Mouse (Mus musculus) CH12.LX (cell line): ENCODE data around the gene Gh. TPM values are rescaled to one million over a fixed set of nuclear protein-coding genes. Genes with fewer than 3 reads are reported as not detected.

Source experiments
- DNase-seq: peaks from one replicate; pipeline ENCODE4 v3.0.0-alpha.2; 2013; ENCODE audit errors: extremely low read depth
- H3K27ac ChIP-seq: 2 replicates; pipeline ENCODE4 v1.5.1; 2012; ENCODE audit warnings: low read depth, mild to moderate bottlenecking, control low read depth, moderate library complexity; ENCODE audit not compliant: insufficient read depth
- H3K27me3 ChIP-seq: replicated peaks from 2 replicates; pipeline ENCODE3; 2012; ENCODE audit warnings: inconsistent platforms
- H3K36me3 ChIP-seq, 2 experiments: replicated peaks in 1 of 2; 2 replicates each; pipeline versions ENCODE3 to v1.6.1; 2012; ENCODE audit warnings: inconsistent platforms in 1 of 2, low read length in 1 of 2, mild to moderate bottlenecking in 1 of 2, mixed read lengths in 1 of 2, moderate library complexity in 1 of 2; ENCODE audit not compliant: control insufficient read depth in 1 of 2, insufficient read depth in 1 of 2
- H3K4me1 ChIP-seq, 2 experiments: 2 replicates each; pipeline ENCODE4 v1.6.1; 2012; ENCODE audit warnings: inconsistent platforms in 1 of 2, moderate library complexity in 1 of 2; ENCODE audit not compliant: insufficient read depth in 2 of 2, control insufficient read depth in 1 of 2
- H3K4me2 ChIP-seq: 2 replicates; pipeline ENCODE4 v1.6.1; 2012; ENCODE audit warnings: low read depth, mild to moderate bottlenecking, control low read depth; ENCODE audit not compliant: poor library complexity, insufficient read depth, severe bottlenecking
- H3K4me3 ChIP-seq, 3 experiments: fragments of 150-350 bp in 1 of 3; sonication (generic) in 1 of 3; replicated peaks in 1 of 3; 2 replicates each; pipeline versions ENCODE3 to v1.5.1; 2011 to 2012; ENCODE audit warnings: low read depth in 2 of 3, low read length in 2 of 3, mild to moderate bottlenecking in 2 of 3, moderate library complexity in 2 of 3, control low read depth in 1 of 3, improper control_type of control experiment in 1 of 3, inconsistent platforms in 1 of 3, mixed read lengths in 1 of 3; ENCODE audit not compliant: poor library complexity in 1 of 3
- H3K79me2 ChIP-seq: replicated peaks from 2 replicates; pipeline ENCODE4 v1.6.1; 2012; ENCODE audit warnings: mild to moderate bottlenecking, moderate library complexity; ENCODE audit not compliant: control insufficient read depth, poor library complexity, insufficient read depth, severe bottlenecking; ENCODE audit errors: extremely low read depth
- H3K9ac ChIP-seq: 2 replicates; pipeline ENCODE4 v1.6.1; 2012; ENCODE audit warnings: low read depth, mild to moderate bottlenecking, control low read depth, moderate library complexity; ENCODE audit not compliant: insufficient read depth
- H3K9me3 ChIP-seq: replicated peaks from 2 replicates; pipeline ENCODE3; 2012; ENCODE audit warnings: low read length, inconsistent platforms, mixed read lengths
- BHLHE40 ChIP-seq: IDR thresholded peaks from 2 replicates; pipeline ENCODE4 v1.6.1; 2011; ENCODE audit warnings: mild to moderate bottlenecking, low read depth, low read length, improper control_type of control experiment
- CHD2 ChIP-seq: IDR thresholded peaks from 2 replicates; pipeline ENCODE4 v1.6.1; 2011; ENCODE audit warnings: low read length, improper control_type of control experiment
- ELF1 ChIP-seq: IDR thresholded peaks from 2 replicates; pipeline ENCODE4 v1.6.1; 2014; ENCODE audit warnings: low read depth, mild to moderate bottlenecking, inconsistent platforms, low read length, improper control_type of control experiment
- EP300 ChIP-seq: IDR thresholded peaks from 2 replicates; pipeline ENCODE4 v1.6.1; 2011; ENCODE audit warnings: low read length, improper control_type of control experiment
- ETS1 ChIP-seq: conservative IDR thresholded peaks from 2 replicates; pipeline ENCODE4 v1.6.1; 2012; ENCODE audit warnings: low read depth, mild to moderate bottlenecking, inconsistent platforms, low read length, improper control_type of control experiment, moderate library complexity
- JUN ChIP-seq: IDR thresholded peaks from 2 replicates; pipeline ENCODE4 v1.6.1; 2011; ENCODE audit warnings: low read depth, mild to moderate bottlenecking, low read length, improper control_type of control experiment, moderate library complexity; ENCODE audit not compliant: insufficient read depth
- JUND ChIP-seq: conservative IDR thresholded peaks from 2 replicates; pipeline ENCODE4 v1.6.1; 2011; ENCODE audit warnings: low read depth, low read length, improper control_type of control experiment
- KAT2A ChIP-seq: IDR thresholded peaks from 2 replicates; pipeline ENCODE4 v1.6.1; 2012; ENCODE audit warnings: low read length, improper control_type of control experiment, inconsistent platforms; ENCODE audit not compliant: insufficient replicate concordance
- MAFK ChIP-seq: IDR thresholded peaks from 2 replicates; pipeline ENCODE4 v1.6.1; 2011; ENCODE audit warnings: low read length, improper control_type of control experiment; ENCODE audit not compliant: insufficient replicate concordance
- MAZ ChIP-seq: IDR thresholded peaks from 2 replicates; pipeline ENCODE4 v1.6.1; 2012; ENCODE audit warnings: low read depth, mild to moderate bottlenecking, inconsistent platforms, low read length, improper control_type of control experiment, moderate library complexity
- MEF2A ChIP-seq: IDR thresholded peaks from 2 replicates; pipeline ENCODE4 v1.6.1; 2014; ENCODE audit warnings: low read depth, mild to moderate bottlenecking, inconsistent platforms, low read length, improper control_type of control experiment, borderline replicate concordance
- MYC ChIP-seq: IDR thresholded peaks from 2 replicates; pipeline ENCODE4 v1.6.1; 2011; ENCODE audit warnings: low read depth, mild to moderate bottlenecking, improper control_type of control experiment, low read length
- NELFE ChIP-seq: IDR thresholded peaks from 2 replicates; pipeline ENCODE4 v1.6.1; 2011; ENCODE audit warnings: low read depth, low read length, improper control_type of control experiment
- PAX5 ChIP-seq: IDR thresholded peaks from 2 replicates; pipeline ENCODE4 v1.6.1; 2012; ENCODE audit warnings: low read length, inconsistent platforms, mixed read lengths
- SIN3A ChIP-seq: IDR thresholded peaks from 2 replicates; pipeline ENCODE4 v1.6.1; 2012; ENCODE audit warnings: low read length, improper control_type of control experiment, inconsistent platforms
- ZKSCAN1 ChIP-seq: IDR thresholded peaks from 2 replicates; pipeline ENCODE4 v1.6.1; 2012; ENCODE audit warnings: low read depth, inconsistent platforms, low read length, improper control_type of control experiment, borderline replicate concordance
- dilution Hi-C: fragments of 300-500 bp; cut with MboI; formaldehyde crosslinking; loops from 2 replicates; pipeline ENCODE4 v1.14.3; 2020; ENCODE audit warnings: low sequenced_read_pairs; ENCODE audit not compliant: extremely low pct_unique_long_range_greater_than_20kb, extremely low pct_ligation_motif_present
- in situ Hi-C: fragments of 300-500 bp; cut with MboI; formaldehyde crosslinking; loops from 3 replicates; pipeline ENCODE4 v1.14.3; 2019; ENCODE audit warnings: low sequenced_read_pairs, low pct_ligation_motif_present, low pct_unique_long_range_greater_than_20kb, mixed read lengths
- polyA plus RNA-seq: library from polyadenylated mRNA; unstranded; fragments of >175 nt; gene quantifications from 2 replicates; pipeline ENCODE4 v1.2.1, GENCODE M21; 2012; ENCODE audit warnings: low read depth; ENCODE audit not compliant: insufficient read length
- total RNA-seq, 2 experiments: library from RNA; depleted of rRNA; stranded (reverse); fragments of 300-350 nt in 1 of 2; fragments of >200 nt in 1 of 2; gene quantifications; 2 replicates each; pipeline ENCODE4 v1.2.3; 2012 to 2014

The Gh gene
- total and polyA plus RNA-seq, 3 experiments = 0.38 to 1.0 (median 0.68) TPM

- TF ChIP-seq CHD2 (no peak), BHLHE40 (no peak)
- TF ChIP-seq, all 38 proteins: peak for 0
These were observed 33.8 kb downstream of the Gh start (continued) for GRCm38 (mm10) chr11:106267871-106268270.

GRCm38 (mm10) chr11:106267311-106267852 is 34.3 kb downstream of the Gh start:
- dilution Hi-C loops = no loop called here
- Histone ChIP-seq H3K27ac (no peak overlapping the region), H3K79me2 (peaks cover 40% of the 10 kb centered on the region), H3K4me3 (no peak overlapping the region), H3K27me3 (no peaks in the 10 kb centered on the region), H3K9me3 (no peaks in the 10 kb centered on the region), H3K9ac (no peak overlapping the region)
- no peak for DNase-seq
- in situ Hi-C loops = no loop called here
- no peak for TF ChIP-seq EP300
- no peak for TF ChIP-seq PAX5
- TF ChIP-seq MYC = no peak
- no peak for TF ChIP-seq ETS1
- no peak for TF ChIP-seq SIN3A
- no peak for TF ChIP-seq KAT2A
- TF ChIP-seq JUND = no peak
- no peak for TF ChIP-seq MAFK
- TF ChIP-seq BHLHE40 = no peak
- TF ChIP-seq ZKSCAN1 = no peak
- TF ChIP-seq CHD2 = no peak
- TF ChIP-seq MAZ = no peak
- TF ChIP-seq ELF1 = no peak
- TF ChIP-seq MEF2A = no peak
- TF ChIP-seq, all 38 proteins: peak for 0
- peaks cover 55 to 69% of the 10 kb centered on the region in 2 experiments for H3K36me3 ChIP-seq
- no peak overlapping the region for H3K4me2 ChIP-seq
- H3K4me1 ChIP-seq = peaks cover 15 to 57% of the 10 kb centered on the region in 2 experiments

DNA sequence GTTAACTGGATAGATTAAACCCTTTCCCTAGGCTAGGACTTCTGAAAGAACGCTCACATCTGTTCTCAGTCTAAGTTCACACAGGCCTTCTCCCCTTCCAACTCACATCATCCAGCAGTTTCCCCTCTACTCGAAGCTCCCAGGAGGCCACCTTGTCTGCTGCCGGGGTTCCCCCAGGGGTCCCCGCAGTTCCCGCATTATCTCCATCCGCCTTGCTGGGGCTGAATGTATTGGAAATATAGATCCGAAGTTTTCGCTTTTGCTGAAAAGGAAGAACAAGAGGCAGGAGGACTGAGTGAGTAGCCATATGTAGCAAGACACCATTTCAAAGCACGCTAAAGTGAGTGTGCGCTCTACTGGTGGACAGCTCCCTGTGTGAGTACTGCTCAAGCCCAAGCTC is 35.2 kb downstream of the Gh start:
- Histone ChIP-seq H3K4me2 (no peak overlapping the region), H3K27me3 (no peaks in the 10 kb centered on the region), H3K9ac (no peak overlapping the region), H3K4me3 (no peak overlapping the region), H3K27ac (no peak overlapping the region), H3K9me3 (no peaks in the 10 kb centered on the region), H3K4me1 (peaks cover 14 to 55% of the 10 kb centered on the region in 2 experiments), H3K79me2 (peaks cover 32% of the 10 kb centered on the region), H3K36me3 (peaks cover 64 to 78% of the 10 kb centered on the region in 2 experiments)
- TF ChIP-seq JUN (no peak), NELFE (no peak)
- dilution Hi-C loops (no loop called here), in situ Hi-C loops (no loop called here)
- DNase-seq = no peak
